Mouse (Mus musculus): Measurements from ENCODE around the gene Clca4a. TPM values are rescaled to one million over a fixed set of nuclear protein-coding genes. Genes with fewer than 3 reads are reported as not detected.
"Not testable (repeated sequence)": the region's sequence is repeated elsewhere in the genome, so short reads cannot be mapped to it uniquely, and the experiment has no call there.

Clca4a gene
- total RNA-seq (2015) (not detected in 2 replicates), total RNA-seq (2017) (not detected in 2 replicates)

DNA sequence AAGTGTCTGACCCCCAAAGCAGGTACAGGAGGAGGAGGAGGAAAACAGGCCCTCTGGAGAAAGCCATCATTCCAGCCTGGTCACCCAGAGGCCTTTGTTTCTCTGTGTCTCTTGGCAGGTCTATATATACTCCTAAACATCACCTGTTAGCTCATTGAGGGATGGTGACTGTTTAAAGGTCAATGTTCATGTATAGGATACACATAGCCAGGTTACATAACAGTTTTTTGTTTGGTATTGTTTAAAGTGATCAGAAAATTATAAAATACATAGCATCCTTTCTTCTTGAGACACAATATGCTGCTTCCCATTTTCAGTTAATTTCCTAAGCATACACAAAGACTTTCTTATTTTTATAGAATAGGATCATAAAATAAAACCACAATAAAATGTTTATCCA, at the start of gene Clca4a:
Clca4a (minus strand) TSS at position 101 of the 400 bp plus-strand sequence.
- no peak for ATAC-seq (ENCODE audit: poor library complexity, severe bottlenecking)

DNA sequence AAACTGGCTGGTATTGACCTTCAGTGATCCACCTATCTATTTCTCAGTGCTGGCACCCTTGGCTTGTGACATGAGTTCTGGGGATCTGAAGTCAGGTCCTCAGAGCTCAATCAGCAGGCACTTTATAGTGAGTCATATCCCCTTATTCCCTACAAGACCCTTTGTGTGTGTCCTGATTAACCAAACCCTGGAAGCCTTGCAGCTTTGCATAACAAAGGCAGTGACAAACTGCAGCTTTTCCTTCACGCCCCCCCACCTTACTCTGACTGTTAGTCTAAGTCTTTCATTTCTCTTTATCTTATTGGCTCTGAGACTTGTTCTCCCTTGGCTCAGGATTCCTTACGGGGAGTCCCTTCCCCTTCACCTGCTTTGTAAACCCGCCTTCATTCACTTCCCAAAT, 43.0 kb upstream of the Clca4a start:
- no peak for ATAC-seq (ENCODE audit: poor library complexity, severe bottlenecking)

DNA sequence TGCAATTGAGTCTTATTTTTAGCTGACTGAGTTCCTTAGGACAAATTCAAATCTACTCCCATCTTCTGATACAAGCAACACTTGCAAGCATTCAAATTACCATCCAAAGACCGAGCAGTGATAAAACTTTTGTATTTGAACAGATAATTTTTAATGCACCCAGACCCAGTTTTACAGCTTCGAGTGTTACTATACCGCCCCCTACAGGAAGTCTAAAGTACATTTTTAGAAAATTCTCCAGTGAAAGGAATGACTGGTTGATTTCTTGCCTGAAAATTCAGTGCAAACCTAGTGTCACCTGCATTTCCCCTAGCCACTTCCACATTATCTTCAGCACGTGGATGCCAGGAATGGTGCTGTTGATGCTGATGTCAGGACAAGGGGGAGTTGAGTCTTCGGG, 29.6 kb upstream of the Clca4a start:
- ATAC-seq (ENCODE audit: poor library complexity, severe bottlenecking): no peak

DNA sequence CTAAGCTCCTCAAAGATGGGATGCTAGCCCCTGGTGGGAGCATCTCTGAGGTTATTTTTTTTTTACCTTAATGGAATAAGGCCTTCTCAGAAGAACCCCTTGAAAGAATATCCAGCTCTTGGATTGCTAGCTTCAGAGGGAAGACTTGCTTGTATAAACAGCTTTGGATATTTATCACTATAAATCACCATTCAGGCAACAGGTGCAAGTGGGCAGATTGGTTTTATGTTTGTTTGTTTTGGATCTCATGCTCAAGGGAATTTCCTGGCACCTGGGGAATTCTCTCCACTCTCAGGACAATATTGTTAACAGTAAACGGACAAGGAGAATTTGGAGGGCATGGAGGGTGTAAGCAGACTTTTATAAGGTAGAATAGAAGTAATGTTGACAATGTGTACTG, 26.1 kb upstream of the Clca4a start:
- no peak for ATAC-seq (ENCODE audit: poor library complexity, severe bottlenecking)

DNA sequence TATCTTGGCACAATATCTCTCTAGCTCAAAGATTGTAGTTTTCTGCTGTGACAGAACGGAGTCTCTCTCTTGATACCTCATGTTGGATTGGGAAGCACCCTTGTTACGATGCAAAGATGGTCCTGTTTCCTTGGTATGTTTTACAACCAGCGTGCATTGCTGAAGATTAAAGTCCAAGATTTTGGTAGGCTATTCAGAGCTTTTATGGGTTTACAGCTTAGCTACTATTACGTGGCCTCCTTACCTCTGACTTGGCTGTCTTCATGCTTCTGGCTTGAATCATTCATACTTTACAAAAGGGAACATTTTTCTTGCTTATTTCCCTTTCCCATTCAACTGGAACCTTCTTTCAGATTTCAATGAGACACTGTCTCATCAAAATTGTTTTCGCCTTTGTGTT, 18.2 kb upstream of the Clca4a start:
- ATAC-seq (ENCODE audit: poor library complexity, severe bottlenecking): no peak

DNA sequence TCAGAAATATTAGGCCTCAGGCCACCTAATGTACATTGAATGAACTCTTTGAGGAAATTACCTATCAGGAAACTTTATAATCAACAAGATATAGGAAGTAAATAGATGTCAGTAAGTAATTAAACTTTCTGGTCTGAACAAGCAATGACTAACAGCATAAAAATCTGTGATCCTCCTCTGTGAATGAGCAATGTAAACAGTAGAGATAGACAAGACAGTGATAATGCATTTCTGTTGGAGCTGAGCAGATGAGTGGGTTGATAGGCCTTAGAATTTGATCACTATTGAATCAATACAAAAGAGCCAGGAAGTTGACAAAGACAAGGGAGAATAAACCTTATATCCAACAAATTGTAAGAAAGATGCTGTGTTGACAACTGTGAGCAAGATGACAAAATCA, 17.8 kb upstream of the Clca4a start:
- ATAC-seq (ENCODE audit: poor library complexity, severe bottlenecking): no peak

DNA sequence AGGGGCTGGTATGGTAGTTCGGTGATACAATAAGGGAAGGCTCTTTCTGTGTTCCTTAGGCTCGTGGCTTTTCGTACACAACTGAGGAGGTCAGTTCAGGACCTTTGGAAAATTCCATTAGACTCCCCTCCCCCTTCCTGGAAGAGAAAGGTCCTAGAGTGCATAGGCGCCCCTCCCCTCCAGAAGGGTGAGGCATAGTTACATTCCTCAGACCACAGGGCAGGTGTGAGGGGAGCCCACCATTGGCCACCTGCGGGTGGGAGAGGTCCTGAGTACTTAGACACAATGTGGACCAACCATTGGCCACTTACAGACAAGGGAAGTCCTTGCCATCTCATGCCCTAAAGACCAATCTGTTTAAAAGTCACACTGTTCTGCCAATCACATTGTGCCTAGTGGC, 11.0 kb upstream of the Clca4a start:
- no peak for ATAC-seq (ENCODE audit: poor library complexity, severe bottlenecking)

DNA sequence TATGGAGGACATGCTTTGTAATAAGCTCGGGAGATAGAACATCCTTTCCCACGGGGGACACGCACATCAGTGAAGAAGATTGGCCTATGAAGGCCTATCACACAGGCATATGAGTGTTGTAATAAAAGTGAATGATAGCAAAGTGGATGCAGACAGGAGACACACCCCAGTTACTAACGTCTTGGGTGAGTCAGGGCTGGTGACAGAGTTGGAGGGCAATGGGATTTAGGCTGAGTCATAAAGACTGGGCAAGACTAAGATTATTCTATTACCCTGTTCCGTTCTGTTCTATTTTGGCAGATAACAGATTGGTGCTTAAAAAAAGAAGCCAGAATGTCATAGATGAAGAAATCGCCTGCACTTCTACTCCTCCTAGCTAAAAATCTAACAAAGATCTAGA, 5.7 kb upstream of the Clca4a start:
- ATAC-seq (ENCODE audit: poor library complexity, severe bottlenecking): no peak

DNA sequence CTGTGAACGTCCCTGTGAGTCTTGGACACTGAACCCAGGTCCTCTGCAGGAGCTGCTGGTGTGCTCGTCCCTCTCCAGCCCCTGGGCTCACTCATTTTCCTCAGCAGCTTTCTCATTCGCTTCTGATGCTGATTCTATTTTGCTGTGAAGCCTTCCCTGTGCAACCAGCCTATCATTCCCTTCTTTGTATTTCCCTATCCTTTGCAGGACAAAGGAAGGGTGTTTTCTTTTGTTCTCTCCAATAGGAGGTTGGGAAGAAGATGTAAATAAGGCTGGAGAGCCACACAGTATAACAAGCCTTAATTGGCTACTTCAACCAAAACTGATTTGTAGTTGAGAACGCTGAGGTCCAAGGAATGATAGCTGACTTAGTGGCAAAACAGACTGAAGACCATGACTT, 2.8 kb upstream of the Clca4a start:
- no peak for ATAC-seq (ENCODE audit: poor library complexity, severe bottlenecking)

DNA sequence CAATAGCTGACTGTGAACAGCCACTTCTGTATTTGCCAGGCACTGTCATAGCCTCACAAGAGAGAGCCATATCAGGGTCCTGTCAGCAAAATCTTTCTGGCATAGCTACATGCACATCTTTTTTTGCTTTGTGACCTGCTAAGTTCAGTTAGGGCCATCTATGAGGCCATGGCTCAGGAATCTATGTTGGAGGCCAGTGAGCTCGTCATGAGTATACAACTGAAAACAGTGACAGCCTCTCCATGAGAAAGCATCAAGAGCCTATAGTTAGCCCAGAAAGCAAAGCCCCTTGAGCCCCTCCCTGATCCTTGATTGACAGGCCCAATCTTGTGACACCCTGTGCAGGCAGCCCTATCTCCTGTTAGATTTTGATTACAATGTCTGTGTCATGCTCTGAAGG, 1.2 kb upstream of the Clca4a start:
- no peak for ATAC-seq (ENCODE audit: poor library complexity, severe bottlenecking)

DNA sequence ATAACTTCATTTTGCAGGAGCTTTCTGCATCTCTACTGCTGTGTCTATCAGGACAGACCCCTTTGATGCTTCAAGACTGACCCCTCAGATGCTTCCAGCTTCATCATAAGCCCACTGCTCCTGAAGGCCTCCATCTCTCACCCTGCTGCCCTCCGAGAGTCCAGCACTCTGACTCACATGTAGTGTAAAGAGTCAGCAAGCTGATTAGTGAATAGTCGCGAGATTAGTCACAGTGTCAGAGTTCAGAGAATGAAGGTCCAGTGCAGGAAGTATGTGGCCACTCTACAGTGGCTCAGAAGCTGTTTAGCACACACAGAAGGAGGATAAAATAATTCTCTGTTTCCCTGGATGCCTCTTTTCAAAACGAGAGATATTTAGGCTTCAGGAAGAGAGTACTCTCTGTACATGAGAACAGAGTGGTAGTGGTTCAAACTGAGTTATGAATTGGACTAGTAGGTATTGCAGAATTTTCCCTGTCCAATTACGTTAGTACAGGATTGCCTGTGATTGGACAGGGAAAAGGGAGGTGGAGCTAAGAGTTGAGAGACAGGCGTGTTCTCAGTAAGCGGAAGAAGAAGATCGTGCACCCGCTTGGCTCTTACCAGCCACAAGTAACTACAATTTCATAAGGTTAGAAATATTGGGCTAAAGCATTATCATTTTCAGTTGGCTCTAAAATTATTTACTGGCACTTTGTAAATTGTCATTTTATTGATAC, 3.1 kb downstream of the Clca4a start:
- no peak for ATAC-seq (ENCODE audit: poor library complexity, severe bottlenecking)

DNA sequence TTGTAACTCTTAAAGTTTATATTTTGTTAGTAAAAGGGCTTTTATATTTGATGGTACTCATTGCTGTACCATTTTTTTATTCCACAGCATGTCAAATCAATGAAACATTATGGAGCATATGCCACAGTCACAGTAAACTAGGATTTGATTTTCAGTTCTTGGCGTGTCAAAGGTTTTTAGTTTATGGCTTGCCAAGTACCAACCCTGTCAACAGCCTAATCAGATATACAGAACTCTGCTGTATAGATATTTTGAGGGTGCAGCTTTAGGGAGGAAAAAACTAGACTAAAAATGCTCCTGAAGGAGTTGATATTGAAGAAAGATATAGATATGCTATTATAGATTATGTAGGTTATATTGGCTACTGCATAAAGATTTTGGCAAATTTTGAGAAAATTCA, 5.1 kb downstream of the Clca4a start:
- ATAC-seq (ENCODE audit: poor library complexity, severe bottlenecking): no peak

DNA sequence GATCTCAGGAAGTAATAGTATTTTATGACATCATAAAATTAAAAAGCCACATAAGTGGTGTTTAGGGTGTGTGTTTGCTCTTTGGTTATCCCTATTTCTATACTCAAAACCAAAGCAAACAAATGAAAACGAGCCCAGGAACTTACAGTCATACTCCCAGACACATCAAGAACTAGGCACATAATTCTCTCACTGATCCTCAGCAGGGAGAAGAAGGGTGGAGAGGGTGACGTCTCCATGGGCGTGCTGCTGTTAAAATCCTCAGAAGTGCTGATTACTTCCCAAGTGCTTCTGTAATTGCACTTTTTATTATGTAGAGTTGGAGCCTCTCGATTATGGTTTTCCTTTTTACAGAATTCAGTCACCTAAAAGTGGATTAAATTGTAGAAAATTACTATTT, 8.8 kb downstream of the Clca4a start:
- ATAC-seq (ENCODE audit: poor library complexity, severe bottlenecking): no peak

DNA sequence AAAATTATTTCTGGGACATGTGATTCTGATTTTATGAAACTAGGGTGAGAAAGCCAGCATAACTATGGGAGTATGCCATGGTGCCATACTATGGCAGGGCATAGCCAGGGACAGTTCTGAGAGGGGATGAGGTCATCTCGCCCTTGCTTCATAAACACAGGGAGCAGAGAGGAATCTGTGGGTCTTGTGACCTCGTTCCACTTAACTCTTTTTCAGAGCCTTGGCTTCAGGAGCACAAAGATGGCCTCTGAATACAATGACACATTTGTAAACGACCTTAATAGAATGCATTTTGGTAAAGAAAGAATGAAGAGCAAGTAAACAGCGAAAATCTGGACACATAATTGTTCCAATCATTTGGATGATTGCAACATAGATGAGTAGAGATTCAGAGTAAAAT, 24.0 kb downstream of the Clca4a start:
- no peak for ATAC-seq (ENCODE audit: poor library complexity, severe bottlenecking)

DNA sequence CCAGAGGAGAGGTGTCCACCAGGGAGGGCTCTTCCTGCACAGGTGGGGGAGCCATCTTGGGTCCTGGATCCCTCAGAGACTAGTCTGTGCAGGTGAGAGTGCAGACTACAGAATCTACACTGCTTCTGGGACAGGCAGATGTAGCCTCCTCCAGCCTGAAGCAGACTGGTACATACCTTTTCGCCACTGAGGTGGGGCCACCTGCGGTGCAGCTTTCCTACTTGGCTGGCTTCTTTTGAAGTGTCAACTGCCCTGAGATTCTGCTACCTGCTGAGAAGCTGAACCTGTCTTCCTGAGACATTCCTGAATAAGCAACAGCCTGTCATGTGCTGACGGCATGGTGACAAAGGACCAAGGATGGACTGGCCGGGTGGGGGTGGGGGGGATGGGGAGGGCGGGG, 27.5 kb downstream of the Clca4a start:
- not testable (repeated sequence) for ATAC-seq (ENCODE audit: poor library complexity, severe bottlenecking)

DNA sequence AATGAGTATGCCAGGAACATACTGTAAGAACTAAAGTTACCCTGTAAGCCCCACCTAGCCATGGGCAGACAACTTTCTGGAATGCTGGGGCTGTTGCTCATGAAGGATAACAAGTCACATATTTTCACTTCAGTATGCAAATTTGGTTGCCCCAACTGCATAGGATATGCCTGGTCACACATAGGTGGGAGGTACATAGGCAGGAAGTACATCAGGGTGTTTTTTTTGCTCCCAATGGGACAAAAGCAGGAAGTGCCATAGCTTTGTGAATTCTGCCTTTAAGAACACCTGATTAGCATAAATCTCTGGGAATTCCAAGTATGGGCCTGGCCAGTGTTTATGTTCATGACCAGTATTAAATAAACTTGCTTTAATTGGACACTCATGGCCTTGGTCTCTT, 41.2 kb downstream of the Clca4a start:
- ATAC-seq (ENCODE audit: poor library complexity, severe bottlenecking): not testable (repeated sequence)

DNA sequence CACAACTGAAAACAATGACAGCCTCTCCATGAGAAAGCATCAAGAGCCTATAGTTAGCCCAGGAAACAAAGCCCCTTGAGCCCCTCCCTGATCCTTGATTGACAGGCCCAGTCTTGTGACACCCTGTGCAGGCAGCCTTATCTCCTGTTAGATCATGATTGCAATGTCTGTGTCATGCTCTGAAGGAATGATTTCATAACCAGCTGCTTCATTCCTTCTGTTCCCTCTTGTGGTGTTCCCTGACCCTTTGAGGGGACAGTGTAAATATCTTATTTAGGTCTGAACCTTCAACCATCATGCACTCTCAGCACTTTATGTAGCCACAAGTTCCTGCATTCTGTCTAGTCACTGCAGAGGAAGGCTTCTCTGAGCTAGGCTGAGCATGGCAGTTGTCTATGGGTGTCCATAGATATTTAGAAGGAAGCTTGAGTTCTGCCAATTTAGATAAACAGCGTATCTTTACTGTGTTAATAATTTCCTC, 41.8 kb downstream of the Clca4a start:
- no peak; the same call in 1 of the 2 replicates for ATAC-seq (ENCODE audit: poor library complexity, severe bottlenecking)

DNA sequence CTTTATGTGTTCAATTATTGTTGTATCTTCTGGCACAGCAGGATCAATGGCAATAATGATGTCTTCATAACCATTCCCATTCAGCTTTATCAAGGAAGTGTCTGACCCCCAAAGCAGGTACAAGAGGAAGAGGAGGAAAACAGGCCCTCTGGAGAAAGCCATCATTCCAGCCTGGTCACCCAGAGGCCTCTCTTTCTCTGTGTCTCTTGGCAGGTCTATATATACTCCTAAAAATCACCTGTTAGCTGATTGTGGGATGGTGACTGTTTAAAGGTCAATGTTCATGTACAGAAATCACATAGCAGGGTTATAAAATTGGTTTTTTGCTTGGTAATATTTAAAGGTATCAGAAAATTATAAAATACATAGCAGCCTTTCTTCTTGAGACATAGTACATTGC, 42.5 kb downstream of the Clca4a start, which contains the start of gene Clca4b:
Clca4b (minus strand) TSS at position 195 of the 400 bp plus-strand sequence.
- no peak for ATAC-seq (ENCODE audit: poor library complexity, severe bottlenecking)

DNA sequence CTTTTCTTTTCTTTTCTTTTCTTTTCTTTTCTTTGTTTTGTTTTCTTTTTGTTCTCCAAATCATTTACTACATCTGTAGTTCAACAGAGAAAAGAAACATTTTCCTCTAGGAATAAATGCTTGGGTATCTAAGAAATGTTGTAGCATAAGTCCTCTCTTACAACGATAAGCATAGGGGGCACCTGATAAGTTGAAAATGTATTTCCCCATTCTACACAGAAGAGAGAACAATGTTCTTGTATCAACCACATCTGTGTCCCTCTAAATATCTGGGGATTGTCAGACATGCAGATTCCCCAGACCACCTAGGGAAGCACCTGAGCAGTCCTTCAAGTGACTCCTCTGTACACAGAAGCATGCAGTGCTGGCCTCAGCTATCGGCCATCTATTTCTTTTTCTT, 60.8 kb downstream of the Clca4a start:
- ATAC-seq (ENCODE audit: poor library complexity, severe bottlenecking): no peak
